Mouse (Mus musculus): Measurements from ENCODE around the gene Tbc1d5.
A peak's percentile ranks its signal among the peaks of the same experiment; 100 is the strongest.

Gene Tbc1d5

GRCm38 (mm10) chr17:50876451-50876850 lies 302.7 kb downstream of the Tbc1d5 start:
- DNase-seq (ENCODE audit: low spot score), result no peak

GRCm38 (mm10) chr17:50874067-50874466 lies 305.1 kb downstream of the Tbc1d5 start:
- DNase-seq (ENCODE audit: low spot score), result peak; percentile 12

GRCm38 (mm10) chr17:50872600-50872999 lies 306.6 kb downstream of the Tbc1d5 start:
- no peak for DNase-seq (ENCODE audit: low spot score)

GRCm38 (mm10) chr17:50867297-50867696 lies 311.9 kb downstream of the Tbc1d5 start:
- no peak for DNase-seq (ENCODE audit: low spot score)

- DNase-seq (ENCODE audit: low spot score), result no peak
Observed at GRCm38 (mm10) chr17:50864781-50865180, 314.4 kb downstream of the Tbc1d5 start.

- DNase-seq (ENCODE audit: low spot score), result peak; percentile 42
Observed at GRCm38 (mm10) chr17:50853220-50853619, 325.9 kb downstream of the Tbc1d5 start.

- DNase-seq (ENCODE audit: low spot score), result no peak
Observed at GRCm38 (mm10) chr17:50851382-50851781, 327.8 kb downstream of the Tbc1d5 start.

GRCm38 (mm10) chr17:50814089-50814488 lies 365.1 kb downstream of the Tbc1d5 start:
- peak; percentile 58 for DNase-seq (ENCODE audit: low spot score)

- DNase-seq (ENCODE audit: low spot score), result no peak
Observed at GRCm38 (mm10) chr17:50813580-50813979, 365.6 kb downstream of the Tbc1d5 start.

- DNase-seq (ENCODE audit: low spot score), result no peak
Observed at GRCm38 (mm10) chr17:50805631-50806030, 373.5 kb downstream of the Tbc1d5 start.

GRCm38 (mm10) chr17:50803234-50803633 lies 375.9 kb downstream of the Tbc1d5 start:
- DNase-seq (ENCODE audit: low spot score), result no peak

GRCm38 (mm10) chr17:50802380-50802779 lies 376.8 kb downstream of the Tbc1d5 start:
- peak; percentile 17 for DNase-seq (ENCODE audit: low spot score)

GRCm38 (mm10) chr17:50795445-50796095 lies 383.6 kb downstream of the Tbc1d5 start:
- peak; percentile 91 for DNase-seq (ENCODE audit: low spot score)

- DNase-seq (ENCODE audit: low spot score), result no peak
Observed at GRCm38 (mm10) chr17:50791671-50792070, 387.5 kb downstream of the Tbc1d5 start.

GRCm38 (mm10) chr17:50788835-50789234 lies 390.3 kb downstream of the Tbc1d5 start:
- no peak for DNase-seq (ENCODE audit: low spot score)

GRCm38 (mm10) chr17:50775247-50775646 lies 403.9 kb downstream of the Tbc1d5 start:
- DNase-seq (ENCODE audit: low spot score), result no peak

GRCm38 (mm10) chr17:50764387-50764786 lies 414.8 kb downstream of the Tbc1d5 start:
- no peak for DNase-seq (ENCODE audit: low spot score)

GRCm38 (mm10) chr17:50763407-50763806 lies 415.7 kb downstream of the Tbc1d5 start:
- DNase-seq (ENCODE audit: low spot score), result no peak

GRCm38 (mm10) chr17:50762231-50762630 lies 416.9 kb downstream of the Tbc1d5 start:
- no peak for DNase-seq (ENCODE audit: low spot score)

- no peak for DNase-seq (ENCODE audit: low spot score)
Observed at GRCm38 (mm10) chr17:50761082-50761481, 418.1 kb downstream of the Tbc1d5 start.

- no peak for DNase-seq (ENCODE audit: low spot score)
Observed at GRCm38 (mm10) chr17:50753356-50754138, 425.6 kb downstream of the Tbc1d5 start.

- DNase-seq (ENCODE audit: low spot score), result no peak
Observed at GRCm38 (mm10) chr17:50752753-50753152, 426.4 kb downstream of the Tbc1d5 start.

GRCm38 (mm10) chr17:50751911-50752310 lies 427.2 kb downstream of the Tbc1d5 start:
- DNase-seq (ENCODE audit: low spot score), result no peak
